Mouse (Mus musculus) C2C12 (cell line): ENCODE measurements around the gene Gm2115. TPM values are rescaled to one million over a fixed set of nuclear protein-coding genes. Genes with fewer than 3 reads are reported as not detected.

Experiments used
- H3K27me3 ChIP-seq: one replicate; pipeline ENCODE4 v1.6.1; 2011; ENCODE audit not compliant: control insufficient read depth, insufficient read depth, insufficient read length
- H3K36me3 ChIP-seq: one replicate; pipeline ENCODE4 v1.6.1; 2011; ENCODE audit not compliant: control insufficient read depth, insufficient read depth
- H3K4me3 ChIP-seq: one replicate; pipeline ENCODE4 v1.5.1; 2011; ENCODE audit warnings: mild to moderate bottlenecking, control low read depth; ENCODE audit not compliant: poor library complexity, insufficient read depth, severe bottlenecking
- H3K79me2 ChIP-seq: one replicate; pipeline ENCODE4 v1.6.1; 2011; ENCODE audit not compliant: control insufficient read depth, insufficient read depth
- H3K79me3 ChIP-seq: one replicate; pipeline ENCODE4 v1.6.1; 2011; ENCODE audit warnings: low read depth, control low read depth
- H3ac ChIP-seq: one replicate; pipeline ENCODE3; 2011; ENCODE audit warnings: low read depth; ENCODE audit not compliant: control insufficient read depth, insufficient read length
- CEBPB ChIP-seq: IDR thresholded peaks from one replicate; pipeline ENCODE4 v1.6.1; 2011; ENCODE audit warnings: low read depth, mild to moderate bottlenecking, control low read depth, moderate library complexity
- CTCF ChIP-seq: IDR thresholded peaks from one replicate; pipeline ENCODE4 v1.5.1; 2011; ENCODE audit not compliant: control insufficient read depth, insufficient read depth, insufficient read length
- FOSL1 ChIP-seq: IDR thresholded peaks from one replicate; pipeline ENCODE4 v1.8.0; 2011; ENCODE audit warnings: mild to moderate bottlenecking, low read length; ENCODE audit not compliant: poor library complexity, insufficient read depth, severe bottlenecking
- MAX ChIP-seq: IDR thresholded peaks from one replicate; pipeline ENCODE4 v1.6.1; 2011; ENCODE audit warnings: mild to moderate bottlenecking, control low read depth
- MYOD1 ChIP-seq: IDR thresholded peaks from one replicate; pipeline ENCODE4 v1.6.1; 2011; ENCODE audit warnings: low read depth; ENCODE audit not compliant: control insufficient read depth, insufficient read length
- MYOG ChIP-seq: IDR thresholded peaks from one replicate; pipeline ENCODE4 v1.6.1; 2011; ENCODE audit not compliant: control insufficient read depth, insufficient read length; ENCODE audit errors: extremely low read depth
- USF1 ChIP-seq: IDR thresholded peaks from one replicate; pipeline ENCODE4 v1.6.1; 2011; ENCODE audit warnings: low read depth, mild to moderate bottlenecking, control low read depth, moderate library complexity
- polyA plus RNA-seq: library from polyadenylated mRNA; unstranded; fragments of >200 nt; fragmentation: generic; extraction: Trizol; gene quantifications from one replicate; pipeline ENCODE4 v1.2.1, GENCODE M21; 2012; ENCODE audit warnings: missing spikeins

The Gm2115 gene
- polyA plus RNA-seq, 1 experiment: 15.0 TPM

GRCm38 (mm10) chr7:84590622-84591021, 61.9 kb downstream of the Gm2115 start:
- no peak for TF ChIP-seq CEBPB
- TF ChIP-seq USF1: no peak
- Histone ChIP-seq H3K79me3 (no peaks in the 10 kb centered on the region), H3K79me2 (no peaks in the 10 kb centered on the region), H3K36me3 (peaks cover 12% of the 10 kb centered on the region), H3ac (no peak overlapping the region), H3K4me3 (no peak overlapping the region), H3K27me3 (no peaks in the 10 kb centered on the region)

GRCm38 (mm10) chr7:84591347-84591746, 62.6 kb downstream of the Gm2115 start:
- Histone ChIP-seq H3K36me3 (peaks cover 12% of the 10 kb centered on the region), H3ac (no peak overlapping the region), H3K79me2 (no peaks in the 10 kb centered on the region), H3K4me3 (no peak overlapping the region), H3K27me3 (no peaks in the 10 kb centered on the region), H3K79me3 (no peaks in the 10 kb centered on the region)
- TF ChIP-seq CTCF (no peak), MYOD1 (no peak), USF1 (no peak), FOSL1 (no peak), CEBPB (no peak), MYOG (no peak), MAX (no peak)

- Histone ChIP-seq H3K79me2 (no peaks in the 10 kb centered on the region), H3K4me3 (no peak overlapping the region), H3K79me3 (no peaks in the 10 kb centered on the region), H3ac (no peak overlapping the region), H3K27me3 (no peaks in the 10 kb centered on the region), H3K36me3 (peaks cover 12% of the 10 kb centered on the region)
- TF ChIP-seq FOSL1: no peak
- no peak for TF ChIP-seq USF1
- TF ChIP-seq MYOG: no peak
- TF ChIP-seq CEBPB: no peak
- no peak for TF ChIP-seq MYOD1
- no peak for TF ChIP-seq MAX
- peak; percentile 17 for TF ChIP-seq CTCF
These were observed 65.5 kb downstream of the Gm2115 start for GRCm38 (mm10) chr7:84594087-84594916.

GRCm38 (mm10) chr7:84594917-84595303, 66.2 kb downstream of the Gm2115 start:
- TF ChIP-seq USF1 (no peak), CTCF (no peak), MYOD1 (no peak), CEBPB (no peak), MYOG (no peak), FOSL1 (no peak), MAX (no peak)
- no peaks in the 10 kb centered on the region for H3K79me2 ChIP-seq
- H3ac ChIP-seq: no peak overlapping the region
- no peaks in the 10 kb centered on the region for H3K27me3 ChIP-seq
- H3K79me3 ChIP-seq: no peaks in the 10 kb centered on the region
- H3K4me3 ChIP-seq: no peak overlapping the region
- peaks cover 12% of the 10 kb centered on the region for H3K36me3 ChIP-seq

GRCm38 (mm10) chr7:84596002-84596401, 67.2 kb downstream of the Gm2115 start:
- peaks cover 12% of the 10 kb centered on the region for H3K36me3 ChIP-seq
- H3K4me3 ChIP-seq: no peak overlapping the region
- H3ac ChIP-seq: no peak overlapping the region
- no peak for TF ChIP-seq MYOD1
- TF ChIP-seq USF1: no peak
- TF ChIP-seq MAX: no peak
- TF ChIP-seq FOSL1: no peak
- TF ChIP-seq CEBPB: no peak
- no peak for TF ChIP-seq MYOG
- TF ChIP-seq CTCF: no peak
- H3K27me3 ChIP-seq: no peaks in the 10 kb centered on the region
- no peaks in the 10 kb centered on the region for H3K79me2 ChIP-seq
- no peaks in the 10 kb centered on the region for H3K79me3 ChIP-seq
